Mouse (Mus musculus) layer of hippocampus, adult 11-12 months (tissue): ENCODE data around the gene Nav1.

ENCODE experiments used
- DNase-seq: peaks from one replicate; pipeline ENCODE4 v3.0.0; 2022; ENCODE audit warnings: low spot score

Nav1 gene

GRCm38 (mm10) chr1:135516511-135517305 is 90.4 kb downstream of the Nav1 start:
- peak; percentile 38 for DNase-seq

- DNase-seq = no peak
Measured at GRCm38 (mm10) chr1:135515633-135516238, 91.4 kb downstream of the Nav1 start.

GRCm38 (mm10) chr1:135514913-135515632 is 92.0 kb downstream of the Nav1 start:
- DNase-seq = no peak

- DNase-seq = no peak
Measured at GRCm38 (mm10) chr1:135514046-135514445, 93.0 kb downstream of the Nav1 start.

GRCm38 (mm10) chr1:135513464-135513863 is 93.6 kb downstream of the Nav1 start:
- peak; percentile 41 for DNase-seq

GRCm38 (mm10) chr1:135510346-135510977 is 96.6 kb downstream of the Nav1 start:
- no peak for DNase-seq

- DNase-seq = no peak
Measured at GRCm38 (mm10) chr1:135509145-135510084, 97.7 kb downstream of the Nav1 start.

GRCm38 (mm10) chr1:135508349-135508634 is 98.8 kb downstream of the Nav1 start:
- DNase-seq = no peak

- DNase-seq = no peak
Measured at GRCm38 (mm10) chr1:135507572-135508348, 99.3 kb downstream of the Nav1 start.

GRCm38 (mm10) chr1:135505499-135505898 is 101.6 kb downstream of the Nav1 start:
- DNase-seq = no peak

GRCm38 (mm10) chr1:135503436-135503835 is 103.7 kb downstream of the Nav1 start:
- DNase-seq = peak; percentile 49

GRCm38 (mm10) chr1:135502750-135503149 is 104.3 kb downstream of the Nav1 start:
- DNase-seq = no peak

GRCm38 (mm10) chr1:135502135-135502534 is 105.0 kb downstream of the Nav1 start:
- DNase-seq = no peak

GRCm38 (mm10) chr1:135498455-135499358 is 108.4 kb downstream of the Nav1 start:
- no peak for DNase-seq

- DNase-seq = no peak
Measured at GRCm38 (mm10) chr1:135495048-135495447, 112.0 kb downstream of the Nav1 start.

GRCm38 (mm10) chr1:135493862-135494261 is 113.2 kb downstream of the Nav1 start:
- DNase-seq = no peak

- DNase-seq = no peak
Measured at GRCm38 (mm10) chr1:135492406-135492805, 114.7 kb downstream of the Nav1 start.

- no peak for DNase-seq
Measured at GRCm38 (mm10) chr1:135490931-135491666, 116.0 kb downstream of the Nav1 start.

GRCm38 (mm10) chr1:135488879-135489278 is 118.2 kb downstream of the Nav1 start:
- no peak for DNase-seq
